Mouse (Mus musculus): ENCODE results near the gene Isg20l2.

- no peak for TF ChIP-seq GATA1 (IDR thresholded peaks at IDR 0.05; ENCODE audit: borderline replicate concordance, low read length)
- no peak for TF ChIP-seq CTCF (IDR thresholded peaks at IDR 0.05; ENCODE audit: low read depth, low read length)
Measured at GRCm38 (mm10) chr3:87929341-87930077, 605 bp upstream of the Isg20l2 start.

Measured in G1E (cell line).